Mouse (Mus musculus) layer of hippocampus, adult 2 months (tissue): ENCODE data around the gene Speg. TPM values are rescaled to one million over a fixed set of nuclear protein-coding genes. Genes with fewer than 3 reads are reported as not detected.
A peak's percentile ranks its signal among the peaks of the same experiment; 100 is the strongest.

Experiments used
- DNase-seq, 2 experiments: peaks; one replicate each; pipeline ENCODE4 v3.0.0; 2022; ENCODE audit warnings: low spot score in 2 of 2
- H3K27ac ChIP-seq: fragments of 200-600 bp; 2 replicates; pipeline ENCODE4 v1.8.1; 2022
- H3K4me3 ChIP-seq: fragments of 200-600 bp; 2 replicates; pipeline ENCODE4 v1.8.1; 2022; ENCODE audit warnings: mild to moderate bottlenecking
- CTCF ChIP-seq: fragments of 200-600 bp; conservative IDR thresholded peaks from 2 replicates; pipeline ENCODE4 v1.8.1; 2022; ENCODE audit warnings: antibody characterized with exemption, mild to moderate bottlenecking, moderate library complexity
- total RNA-seq, 2 experiments: library from RNA; stranded (reverse); gene quantifications; 2 replicates each; pipeline ENCODE4 v1.2.3; 2021

Speg gene
- total RNA-seq, 2 experiments from 2014 or later = 168 to 179 TPM

DNA sequence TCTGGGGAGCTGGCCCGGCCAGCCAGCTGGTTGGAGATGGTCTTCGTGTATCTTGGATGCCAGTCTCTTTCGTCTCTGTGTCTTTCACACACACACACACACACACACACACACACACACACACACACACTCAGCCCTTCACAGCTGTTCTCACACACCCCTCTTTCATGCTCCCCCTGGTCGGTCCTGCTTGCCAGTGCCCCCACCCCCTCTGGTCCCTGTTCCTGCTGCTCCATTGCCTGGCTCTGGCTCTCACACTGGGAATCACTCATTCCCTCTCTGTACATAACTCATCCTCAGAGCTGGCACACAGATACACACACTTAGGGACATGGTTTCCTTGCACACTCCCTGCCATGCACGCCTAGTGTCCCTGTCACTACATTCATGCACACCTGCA, 76.8 kb downstream of the Speg start:
- no peak for TF ChIP-seq CTCF
- DNase-seq = no peak
- no peak overlapping the region for H3K4me3 ChIP-seq
- H3K27ac ChIP-seq = no peak overlapping the region

DNA sequence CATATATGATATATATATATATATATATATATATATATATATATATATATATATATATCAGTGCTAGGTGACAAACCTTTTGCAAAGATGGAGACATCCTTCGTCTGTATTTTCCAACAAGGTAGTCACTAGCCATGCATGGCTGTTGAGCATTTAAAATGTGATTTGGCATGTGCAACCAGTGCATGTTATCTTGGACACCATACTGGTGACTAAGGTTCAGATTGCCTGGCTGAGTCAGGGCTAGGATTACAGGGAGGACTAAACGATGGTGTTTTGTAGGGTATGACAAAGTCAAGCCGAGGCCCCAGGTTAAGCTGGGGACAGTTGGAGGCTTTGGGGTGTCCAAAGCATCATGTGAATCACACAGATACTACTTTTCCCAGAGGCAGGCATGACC, 80.3 kb downstream of the Speg start:
- TF ChIP-seq CTCF = no peak
- no peak for DNase-seq
- Histone ChIP-seq H3K27ac (no peak overlapping the region), H3K4me3 (no peak overlapping the region)

- H3K27ac ChIP-seq = no peak overlapping the region
- no peak for DNase-seq
- no peak for TF ChIP-seq CTCF
- H3K4me3 ChIP-seq = no peak overlapping the region
Observed at GRCm38 (mm10) chr1:75455948-75456347, 80.9 kb downstream of the Speg start.

GRCm38 (mm10) chr1:75456746-75457564, 81.9 kb downstream of the Speg start:
- TF ChIP-seq CTCF = peak; percentile 76
- Histone ChIP-seq H3K4me3 (no peak overlapping the region), H3K27ac (no peak overlapping the region)
- no peak for DNase-seq

GRCm38 (mm10) chr1:75457710-75458024, 82.6 kb downstream of the Speg start:
- no peak for DNase-seq
- no peak for TF ChIP-seq CTCF
- H3K27ac ChIP-seq = peak overlapping the region; percentile 62; the same call in 1 of the 2 replicates
- no peak overlapping the region for H3K4me3 ChIP-seq

GRCm38 (mm10) chr1:75458025-75458788, 83.1 kb downstream of the Speg start:
- peak in 1 of 2 experiments; percentile 50 for DNase-seq
- Histone ChIP-seq H3K4me3 (peak overlapping the region; percentile 51), H3K27ac (peak overlapping the region; percentile 62)
- no peak for TF ChIP-seq CTCF

GRCm38 (mm10) chr1:75458789-75459684, 83.9 kb downstream of the Speg start:
- peak overlapping the region; percentile 62; the same call in 1 of the 2 replicates for H3K27ac ChIP-seq
- TF ChIP-seq CTCF = no peak
- no peak for DNase-seq
- H3K4me3 ChIP-seq = peak overlapping the region; percentile 51

GRCm38 (mm10) chr1:75460297-75460696, 85.2 kb downstream of the Speg start:
- TF ChIP-seq CTCF = no peak
- no peak overlapping the region for H3K4me3 ChIP-seq

DNA sequence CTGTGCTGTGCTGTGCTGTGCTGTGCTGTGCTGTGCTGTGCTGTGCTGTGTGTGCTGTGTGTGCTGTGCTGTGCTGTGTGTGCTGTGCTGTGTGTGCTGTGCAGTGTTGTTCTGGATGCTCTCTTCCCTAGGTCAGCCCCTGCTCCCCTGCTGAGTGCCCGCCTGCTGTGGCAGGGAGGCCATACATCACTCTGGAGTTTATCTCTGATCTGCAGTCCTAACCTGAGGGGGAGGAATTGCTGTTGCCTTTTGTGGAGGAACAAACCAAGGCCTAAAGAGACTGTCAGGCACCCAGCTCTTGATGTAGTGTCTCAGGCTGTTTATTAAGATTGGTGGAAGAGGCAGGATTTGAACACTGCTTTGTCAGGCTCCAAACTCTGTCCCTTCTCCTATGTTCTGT, 87.5 kb downstream of the Speg start:
- DNase-seq = no peak
- no peak for TF ChIP-seq CTCF
- no peak overlapping the region for H3K4me3 ChIP-seq
- no peak overlapping the region for H3K27ac ChIP-seq

More at GRCm38 (mm10) chr1:75460297-75460696, 85.2 kb downstream of the Speg start:
- DNase-seq = no peak
- no peak overlapping the region for H3K27ac ChIP-seq

- DNase-seq = no peak
- no peak overlapping the region for H3K4me3 ChIP-seq
- H3K27ac ChIP-seq = no peak overlapping the region
- no peak for TF ChIP-seq CTCF
Observed at GRCm38 (mm10) chr1:75463652-75464204, 88.6 kb downstream of the Speg start.

- H3K4me3 ChIP-seq = no peak overlapping the region
- DNase-seq = peak; percentile 78 to 85
- no peak overlapping the region for H3K27ac ChIP-seq
- TF ChIP-seq CTCF = peak; percentile 89
Observed at GRCm38 (mm10) chr1:75467215-75467927, 92.3 kb downstream of the Speg start.
